Mouse (Mus musculus) CH12.LX (cell line): ENCODE measurements around the gene Lrrc4.

Experiments used
- BHLHE40 ChIP-seq: IDR thresholded peaks from 2 replicates; pipeline ENCODE4 v1.6.1; 2011; ENCODE audit warnings: mild to moderate bottlenecking, low read depth, low read length, improper control_type of control experiment
- CTCF ChIP-seq, 2 experiments: IDR thresholded peaks in 1 of 2; conservative IDR thresholded peaks in 1 of 2; 2 replicates each; pipeline ENCODE4 v1.5.1; 2011 to 2012; ENCODE audit warnings: low read depth in 2 of 2, low read length in 2 of 2, improper control_type of control experiment in 1 of 2, inconsistent platforms in 1 of 2, mild to moderate bottlenecking in 1 of 2, moderate library complexity in 1 of 2
- ZNF384 ChIP-seq: IDR thresholded peaks from 2 replicates; pipeline ENCODE4 v1.6.1; 2012; ENCODE audit warnings: low read depth, low read length, improper control_type of control experiment, inconsistent platforms

DNA sequence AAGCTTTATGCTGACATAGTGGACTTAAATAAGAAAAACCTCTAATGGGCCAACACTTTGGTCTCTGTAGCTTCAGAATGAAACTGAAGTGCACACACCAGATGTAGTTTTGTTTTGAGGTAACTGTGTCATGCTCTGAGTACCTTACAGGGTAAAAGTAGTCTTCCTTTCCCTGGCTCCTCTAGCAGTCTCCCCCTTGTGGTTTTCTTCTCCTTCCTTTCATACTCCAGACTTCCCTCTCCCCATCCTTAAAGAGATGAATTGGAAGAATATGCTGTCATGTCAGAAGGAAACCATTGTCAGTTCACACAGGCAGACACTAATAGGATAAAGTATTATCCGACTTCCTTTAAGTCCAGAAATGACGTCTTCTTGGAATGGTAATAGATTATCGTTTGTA lies 9.3 kb downstream of the Lrrc4 start:
- no peak for TF ChIP-seq ZNF384
- no peak for TF ChIP-seq CTCF (conservative IDR thresholded peaks at IDR 0.05 in 1 of 2, IDR thresholded peaks at IDR 0.05 in 1 of 2; ENCODE audit: low read depth in 2 of 2, low read length in 2 of 2)
- no peak for TF ChIP-seq BHLHE40
